Mouse (Mus musculus): Measurements from ENCODE around the gene Slc35f6. TPM values are rescaled to one million over a fixed set of nuclear protein-coding genes. Genes with fewer than 3 reads are reported as not detected.

The Slc35f6 gene
- total RNA-seq (2014; rRNA removed) (31.5 and 48.7 TPM in 2 replicates), polyA plus RNA-seq (2015; fragmentation: Nextera tagmentation; extraction: Ambion mirVana) (19.2 and 24.3 TPM in 2 replicates)

GRCm38 (mm10) chr5:30647815-30648560 is at the start of gene Slc35f6:
Gene Slc35f6, plus strand, starts transcription at chr5:30647933.
- H3K9me3 ChIP-seq (ENCODE audit: low read length), result no peaks in the 10 kb centered on the region
- 2% methylated on average over 38 of the region's 38 CpGs for whole genome bisulfite sequencing
- DNase-seq (peak; percentile 88), ATAC-seq (peak; percentile 97)
- peak within 1 kb of the TSS; percentile 67 for H3K27ac ChIP-seq (ENCODE audit: low read depth, low read length)
- H3K4me3 ChIP-seq (ENCODE audit: low read depth, low read length), result peak within 1 kb of the TSS; percentile 76
- peaks cover 4% of the 10 kb centered on the region; the same call in 1 of the 2 replicates for H3K4me1 ChIP-seq (ENCODE audit: insufficient read depth)
- no peaks in the 10 kb centered on the region for H3K27me3 ChIP-seq (ENCODE audit: insufficient read depth, low read length)
- peak within 1 kb of the TSS; percentile 89 for H3K4me2 ChIP-seq (ENCODE audit: low read depth)
- no peak for TF ChIP-seq CTCF (IDR thresholded peaks at IDR 0.05; ENCODE audit: low read depth)
- H3K36me3 ChIP-seq (ENCODE audit: insufficient read depth), result peaks cover 13% of the 10 kb centered on the region; the same call in 1 of the 2 replicates
- H3K9ac ChIP-seq, result peak within 1 kb of the TSS; percentile 66

- ATAC-seq (no peak), DNase-seq (no peak)
- no peaks in the 10 kb centered on the region for H3K9me3 ChIP-seq (ENCODE audit: low read length)
- H3K4me2 ChIP-seq (ENCODE audit: low read depth), result no peak overlapping the region
- WGBS, result 42% methylated on average over 4 of the region's 4 CpGs
- H3K27me3 ChIP-seq (ENCODE audit: insufficient read depth, low read length), result no peaks in the 10 kb centered on the region; the same call in 1 of the 2 replicates
- peak; percentile 38 for TF ChIP-seq CTCF (IDR thresholded peaks at IDR 0.05; ENCODE audit: low read depth)
- no peak overlapping the region for H3K4me3 ChIP-seq (ENCODE audit: low read depth, low read length)
- H3K9ac ChIP-seq, result no peak overlapping the region
- H3K27ac ChIP-seq (ENCODE audit: low read depth, low read length), result no peak overlapping the region
- H3K4me1 ChIP-seq (ENCODE audit: insufficient read depth), result 0 out of 2 replicates have a peak, but pooled peaks cover under 1% of the 10 kb centered on the region
- no peaks in the 10 kb centered on the region for H3K36me3 ChIP-seq (ENCODE audit: insufficient read depth)
These were observed 46.3 kb upstream of the Slc35f6 start for GRCm38 (mm10) chr5:30601397-30601796.

GRCm38 (mm10) chr5:30603255-30603654 is 44.5 kb upstream of the Slc35f6 start:
- H3K9me3 ChIP-seq (ENCODE audit: low read length), result no peaks in the 10 kb centered on the region
- 70% methylated on average over 3 of the region's 3 CpGs for WGBS
- H3K27ac ChIP-seq (ENCODE audit: low read depth, low read length), result no peak overlapping the region
- H3K36me3 ChIP-seq (ENCODE audit: insufficient read depth), result no peaks in the 10 kb centered on the region
- TF ChIP-seq CTCF (IDR thresholded peaks at IDR 0.05; ENCODE audit: low read depth), result no peak
- ATAC-seq (no peak), DNase-seq (no peak)
- no peak overlapping the region for H3K4me2 ChIP-seq (ENCODE audit: low read depth)
- 0 out of 2 replicates have a peak, but pooled peaks cover 3% of the 10 kb centered on the region for H3K4me1 ChIP-seq (ENCODE audit: insufficient read depth)
- no peaks in the 10 kb centered on the region; the same call in 1 of the 2 replicates for H3K27me3 ChIP-seq (ENCODE audit: insufficient read depth, low read length)
- no peak overlapping the region for H3K9ac ChIP-seq
- H3K4me3 ChIP-seq (ENCODE audit: low read depth, low read length), result no peak overlapping the region

- DNase-seq (no peak), ATAC-seq (no peak)
- Histone ChIP-seq H3K36me3 (ENCODE audit: insufficient read depth) (no peaks in the 10 kb centered on the region), H3K27ac (ENCODE audit: low read depth, low read length) (no peak overlapping the region), H3K4me3 (ENCODE audit: low read depth, low read length) (no peak overlapping the region), H3K4me1 (ENCODE audit: insufficient read depth) (0 out of 2 replicates have a peak, but pooled peaks cover 3% of the 10 kb centered on the region), H3K9ac (no peak overlapping the region), H3K27me3 (ENCODE audit: insufficient read depth, low read length) (no peaks in the 10 kb centered on the region; the same call in 1 of the 2 replicates), H3K9me3 (ENCODE audit: low read length) (no peaks in the 10 kb centered on the region), H3K4me2 (ENCODE audit: low read depth) (no peak overlapping the region)
- no peak for TF ChIP-seq CTCF (IDR thresholded peaks at IDR 0.05; ENCODE audit: low read depth)
- WGBS, result 78% methylated on average over 4 of the region's 4 CpGs
These were observed 43.8 kb upstream of the Slc35f6 start for GRCm38 (mm10) chr5:30603926-30604325.

- WGBS, result 59% methylated on average over 8 of the region's 8 CpGs
- Histone ChIP-seq H3K27ac (ENCODE audit: low read depth, low read length) (no peak overlapping the region), H3K9ac (no peak overlapping the region), H3K4me1 (ENCODE audit: insufficient read depth) (0 out of 2 replicates have a peak, but pooled peaks cover 3% of the 10 kb centered on the region), H3K4me3 (ENCODE audit: low read depth, low read length) (no peak overlapping the region), H3K4me2 (ENCODE audit: low read depth) (no peak overlapping the region), H3K36me3 (ENCODE audit: insufficient read depth) (no peaks in the 10 kb centered on the region), H3K9me3 (ENCODE audit: low read length) (no peaks in the 10 kb centered on the region), H3K27me3 (ENCODE audit: insufficient read depth, low read length) (no peaks in the 10 kb centered on the region; the same call in 1 of the 2 replicates)
- no peak for TF ChIP-seq CTCF (IDR thresholded peaks at IDR 0.05; ENCODE audit: low read depth)
- ATAC-seq (no peak), DNase-seq (no peak)
These were observed 43.0 kb upstream of the Slc35f6 start for GRCm38 (mm10) chr5:30604769-30605188.

GRCm38 (mm10) chr5:30605649-30606048 is 42.1 kb upstream of the Slc35f6 start:
- Histone ChIP-seq H3K9ac (no peak overlapping the region), H3K9me3 (ENCODE audit: low read length) (no peaks in the 10 kb centered on the region), H3K4me3 (ENCODE audit: low read depth, low read length) (no peak overlapping the region), H3K27ac (ENCODE audit: low read depth, low read length) (no peak overlapping the region; the same call in 1 of the 2 replicates), H3K4me2 (ENCODE audit: low read depth) (no peak overlapping the region), H3K36me3 (ENCODE audit: insufficient read depth) (no peaks in the 10 kb centered on the region), H3K27me3 (ENCODE audit: insufficient read depth, low read length) (no peaks in the 10 kb centered on the region; the same call in 1 of the 2 replicates), H3K4me1 (ENCODE audit: insufficient read depth) (0 out of 2 replicates have a peak, but pooled peaks cover 3% of the 10 kb centered on the region)
- WGBS, result 88% methylated on average over 6 of the region's 6 CpGs
- ATAC-seq (no peak), DNase-seq (no peak)
- TF ChIP-seq CTCF (IDR thresholded peaks at IDR 0.05; ENCODE audit: low read depth), result no peak
